Mouse (Mus musculus) ovary, postnatal 14 days (tissue): ENCODE measurements around the gene Clca2.
"Not testable (repeated sequence)": the region's sequence is repeated elsewhere in the genome, so short reads cannot be mapped to it uniquely, and the experiment has no call there.

ENCODE experiments used
- DNase-seq: peaks from one replicate; pipeline ENCODE4 v3.0.0; 2022; ENCODE audit warnings: low spot score

Clca2 gene

GRCm38 (mm10) chr3:145086180-145086579 lies 13.1 kb downstream of the Clca2 start:
- DNase-seq: no peak

DNA sequence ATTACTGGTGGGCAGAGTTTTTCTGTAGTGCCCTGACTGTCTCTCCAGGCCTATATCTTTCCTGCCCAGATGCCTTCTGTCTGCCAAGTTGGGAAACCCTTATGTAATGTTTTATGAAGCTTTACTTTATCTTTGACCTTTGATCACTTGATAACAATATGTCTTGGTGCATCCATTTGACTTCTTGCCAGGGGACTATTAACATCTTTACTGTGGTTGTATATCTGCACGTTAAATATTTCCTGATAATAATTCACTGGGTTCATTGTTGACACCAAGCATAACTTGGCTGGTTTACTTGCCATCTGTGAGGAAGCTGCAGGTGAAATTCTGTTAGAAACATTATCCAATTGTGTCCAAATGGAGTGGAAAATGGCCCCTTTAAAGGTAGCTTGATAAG lies 16.2 kb downstream of the Clca2 start:
- no peak for DNase-seq

GRCm38 (mm10) chr3:145080904-145081303 lies 18.3 kb downstream of the Clca2 start:
- no peak for DNase-seq

- no peak for DNase-seq
Observed at GRCm38 (mm10) chr3:145078405-145078804, 20.8 kb downstream of the Clca2 start.

GRCm38 (mm10) chr3:145072339-145072738 lies 26.9 kb downstream of the Clca2 start:
- DNase-seq: no peak

GRCm38 (mm10) chr3:145068964-145069363 lies 30.3 kb downstream of the Clca2 start:
- DNase-seq: no peak

DNA sequence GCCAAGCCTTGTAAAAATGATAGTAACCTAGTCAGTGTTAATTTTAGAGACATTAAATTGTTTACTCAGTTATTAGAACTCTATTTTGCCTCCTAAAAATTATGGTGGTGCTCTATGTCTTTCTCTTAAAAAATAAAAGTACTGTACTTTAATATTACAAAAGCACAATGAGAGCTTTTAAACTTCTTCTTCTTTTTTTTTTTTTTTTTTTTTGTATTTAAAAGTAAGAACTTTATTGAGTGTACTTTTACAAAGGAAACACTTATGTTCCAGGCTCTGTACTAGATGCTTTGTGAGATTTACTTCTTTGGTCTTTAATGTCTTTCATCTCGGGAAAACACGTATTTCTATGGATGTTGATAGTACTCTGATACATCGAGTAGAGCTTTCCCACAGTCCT lies 44.1 kb downstream of the Clca2 start:
- DNase-seq: not testable (repeated sequence)

DNA sequence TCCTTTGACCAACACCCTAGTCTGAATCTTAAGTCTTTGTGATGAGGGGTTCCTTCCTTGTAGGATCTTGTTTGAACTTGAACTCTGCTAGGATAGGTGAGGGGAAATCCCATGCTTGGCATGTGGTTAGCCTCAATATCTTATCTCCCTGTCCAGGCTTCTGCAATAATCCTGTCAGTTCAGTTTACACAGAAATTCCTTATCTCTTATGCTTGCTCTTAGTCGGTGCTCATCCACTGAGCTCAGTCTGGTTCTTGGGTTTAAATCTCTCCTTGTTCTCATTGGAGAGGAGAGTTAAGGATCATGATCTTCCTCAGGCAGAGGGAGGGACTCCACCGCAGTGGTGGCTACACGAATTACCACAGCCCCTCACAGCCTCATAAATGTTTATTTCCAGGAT lies 49.4 kb downstream of the Clca2 start:
- DNase-seq: no peak

DNA sequence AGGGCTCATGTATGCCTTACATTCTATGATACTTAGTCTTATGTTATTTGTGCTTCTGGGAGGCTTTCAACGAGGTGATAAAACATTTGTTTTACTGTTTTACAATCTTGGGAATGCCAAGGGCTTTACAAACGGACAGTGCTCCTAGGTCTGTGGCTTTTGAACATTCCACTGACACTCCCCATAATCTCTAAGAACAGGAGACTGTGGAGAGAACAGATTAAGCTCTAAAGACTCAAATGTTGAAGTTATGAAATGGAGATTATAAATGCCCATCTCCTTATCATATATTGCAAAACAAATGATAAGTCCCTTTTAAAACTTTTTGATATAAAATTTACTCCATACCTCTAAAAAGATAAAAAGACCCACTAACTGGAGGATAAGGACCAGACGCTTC lies 60.4 kb downstream of the Clca2 start:
- DNase-seq: no peak

- DNase-seq: no peak
Observed at GRCm38 (mm10) chr3:145032676-145033075, 66.6 kb downstream of the Clca2 start, which contains the start of gene Clca1. Gene Clca1 (minus strand): TSS chr3:145032776.

DNA sequence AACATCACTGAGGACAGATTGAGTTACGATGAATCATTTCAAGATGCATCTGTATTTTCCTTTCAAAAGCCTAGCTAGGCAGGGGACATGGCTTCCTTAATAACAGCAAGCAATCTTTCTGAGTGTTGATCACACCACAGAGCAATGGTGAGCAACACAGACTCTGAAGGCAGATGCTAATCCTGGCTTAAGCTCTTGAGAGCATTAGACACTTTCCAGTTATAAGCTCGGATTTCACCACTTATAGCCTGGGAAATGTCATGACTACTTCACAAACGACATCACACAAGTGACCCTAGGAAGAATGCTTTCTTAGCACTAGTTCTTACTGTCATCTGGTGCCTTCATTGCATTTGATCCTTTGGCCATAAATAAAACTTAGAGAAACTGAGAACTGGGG lies 71.2 kb downstream of the Clca2 start:
- DNase-seq: no peak

GRCm38 (mm10) chr3:145026750-145027149 lies 72.5 kb downstream of the Clca2 start:
- DNase-seq: peak; percentile 48
